Mouse (Mus musculus): Measurements from ENCODE around the gene Cluap1. TPM values are rescaled to one million over a fixed set of nuclear protein-coding genes. Genes with fewer than 3 reads are reported as not detected.
A peak's percentile ranks its signal among the peaks of the same experiment; 100 is the strongest.

The Cluap1 gene
- total RNA-seq (2015; ENCODE audit: low replicate concordance), result 4.4 and 4.8 TPM in 2 replicates
- 3.6 and 7.0 TPM in 2 replicates for total RNA-seq (2017; ENCODE audit: low replicate concordance)

DNA sequence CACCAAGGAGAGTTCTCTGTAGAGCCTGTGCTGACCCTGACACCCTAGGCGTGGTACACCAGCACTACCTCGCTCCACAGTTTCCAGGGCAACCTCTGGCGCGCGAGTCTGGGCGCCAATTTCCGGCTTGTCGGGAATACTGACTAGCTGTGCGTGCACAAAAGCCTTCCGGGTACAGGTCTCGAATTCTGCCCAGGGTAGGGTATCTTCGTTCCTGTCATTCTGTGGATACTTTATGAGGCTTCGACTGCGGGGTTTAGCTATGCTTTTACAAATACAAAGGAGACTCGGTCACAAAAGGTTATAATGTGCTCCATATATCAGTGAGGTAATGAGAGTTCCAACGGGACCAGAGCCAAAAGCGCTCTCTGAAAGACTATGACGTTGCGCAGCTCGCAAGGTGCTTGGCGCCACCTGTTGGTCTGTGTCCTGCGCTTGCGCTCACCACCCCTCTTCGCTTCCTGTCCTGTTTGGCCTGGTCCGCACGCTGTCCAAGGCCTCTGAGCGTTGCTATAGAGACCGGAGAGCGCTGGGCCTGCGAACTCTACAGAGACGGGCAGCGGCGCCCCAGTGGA is at the start of gene Cluap1, which contains the start of gene 1700037C18Rik:
Cluap1 (plus strand) TSS at position 265 of the 575 bp plus-strand sequence.
1700037C18Rik (minus strand) TSS at position 153 of the 575 bp plus-strand sequence.
- peak; percentile 96 for ATAC-seq (replicated peaks; ENCODE audit: low FRiP score, poor library complexity, severe bottlenecking)

- no peak for ATAC-seq (replicated peaks; ENCODE audit: low FRiP score, poor library complexity, severe bottlenecking)
Observed at GRCm38 (mm10) chr16:3859254-3859653, 49.3 kb upstream of the Cluap1 start.

- peak; percentile 60 for ATAC-seq (replicated peaks; ENCODE audit: low FRiP score, poor library complexity, severe bottlenecking)
Observed at GRCm38 (mm10) chr16:3871815-3872214, 36.8 kb upstream of the Cluap1 start.

- ATAC-seq (replicated peaks; ENCODE audit: low FRiP score, poor library complexity, severe bottlenecking), result peak; percentile 100
Observed at GRCm38 (mm10) chr16:3872216-3873047, 36.2 kb upstream of the Cluap1 start, which contains the start of gene Naa60. Gene Naa60 (plus strand): TSS chr16:3872375.

DNA sequence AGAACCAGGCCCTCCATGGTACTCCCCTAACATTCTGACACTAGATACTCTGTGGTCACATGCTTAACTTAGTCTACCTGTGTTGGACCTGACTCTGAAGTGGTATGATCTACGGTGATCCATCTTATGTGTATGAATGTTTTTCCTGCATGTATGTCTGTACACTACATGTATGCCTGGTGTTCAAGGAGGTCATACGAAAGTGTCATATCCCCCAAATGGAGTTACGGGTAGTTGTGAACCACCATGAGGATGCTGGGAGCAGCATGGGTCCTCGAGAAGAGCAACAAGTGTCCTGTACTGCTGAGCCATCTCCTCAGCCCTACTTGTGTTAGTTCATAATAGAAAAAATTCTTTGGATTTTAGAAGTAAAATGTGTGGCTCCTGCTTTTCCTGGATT is 32.3 kb upstream of the Cluap1 start:
- ATAC-seq (replicated peaks; ENCODE audit: low FRiP score, poor library complexity, severe bottlenecking), result no peak

DNA sequence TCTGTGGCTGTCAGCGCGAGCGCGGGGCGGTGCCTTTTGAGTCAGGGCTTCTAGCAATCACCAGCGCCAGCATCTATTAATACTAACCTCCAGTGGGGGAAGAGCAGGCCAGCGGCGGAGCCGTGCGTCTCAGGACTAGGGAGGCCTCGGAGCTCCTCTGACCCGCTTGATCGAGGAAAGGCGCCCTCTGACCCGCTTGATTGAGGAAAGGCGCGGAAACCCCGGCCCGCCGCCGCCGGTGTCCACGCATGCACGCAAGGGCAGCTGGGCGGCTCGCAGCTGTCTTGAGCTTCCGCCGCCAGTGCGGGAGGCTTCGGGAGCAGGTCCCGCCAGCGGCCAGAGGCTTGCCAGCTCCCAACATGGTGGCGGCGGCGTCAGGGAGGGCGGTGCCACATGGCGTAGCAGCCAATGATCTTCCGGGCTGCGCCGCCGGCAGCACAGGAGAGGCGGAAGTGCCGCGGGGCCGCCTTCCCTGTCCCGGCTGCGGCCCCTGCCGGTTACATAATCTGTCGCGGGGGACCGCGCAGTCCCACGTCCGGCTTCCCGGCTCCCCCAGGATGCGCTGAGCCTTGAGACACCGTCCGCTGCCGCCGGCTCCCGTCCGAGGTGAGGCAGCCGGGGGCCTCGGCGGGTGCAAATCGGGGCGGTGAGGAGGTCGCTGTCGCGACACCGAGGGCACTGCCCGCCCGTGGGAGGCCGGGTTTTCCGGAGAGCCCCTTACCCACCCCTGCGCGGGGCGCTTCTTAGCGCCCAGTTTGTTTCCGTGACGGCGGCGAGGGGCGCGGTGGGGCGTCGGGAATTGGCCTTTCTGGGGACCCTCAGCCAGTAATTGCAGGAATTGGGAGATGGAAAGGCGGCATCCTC is 24.2 kb upstream of the Cluap1 start, which contains the start of the genes Zfp597 and Gm20695:
Zfp597 (minus strand) TSS at position 361 of the 864 bp plus-strand sequence.
Gm20695 (plus strand) TSS at position 448 of the 864 bp plus-strand sequence.
- peak; percentile 100 for ATAC-seq (replicated peaks; ENCODE audit: low FRiP score, poor library complexity, severe bottlenecking)

DNA sequence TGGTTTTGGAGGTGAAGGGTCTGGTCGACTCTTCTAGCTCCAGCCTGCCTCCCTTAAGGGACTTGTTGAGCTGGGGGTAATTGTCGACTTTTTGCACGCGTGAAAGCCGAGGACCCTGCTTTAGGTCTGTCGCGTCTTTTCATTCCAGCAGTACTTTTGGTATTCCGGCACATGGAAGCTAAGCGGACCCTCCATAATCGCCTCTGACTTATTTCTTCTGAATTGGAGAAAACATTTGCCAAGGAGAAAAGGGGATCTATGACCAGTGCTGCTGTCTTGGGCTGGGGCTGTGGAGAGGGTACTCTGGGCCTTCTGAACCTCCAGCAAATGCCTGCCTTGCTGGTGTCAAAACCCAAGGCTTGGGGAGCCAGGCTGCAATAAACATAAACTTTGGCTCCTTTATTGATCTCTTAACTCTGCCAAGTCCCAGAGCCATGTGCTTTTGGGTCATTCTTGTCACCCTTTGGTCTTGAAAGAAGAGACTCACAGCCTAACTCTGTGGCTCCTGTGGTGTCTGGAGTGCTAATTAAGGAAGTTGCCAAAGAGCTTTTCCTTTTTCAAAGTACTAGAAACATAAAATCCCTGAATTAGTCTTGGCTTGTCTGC is 23.4 kb upstream of the Cluap1 start:
- no peak for ATAC-seq (replicated peaks; ENCODE audit: low FRiP score, poor library complexity, severe bottlenecking)

GRCm38 (mm10) chr16:3891621-3892295 is 16.8 kb upstream of the Cluap1 start:
- no peak for ATAC-seq (replicated peaks; ENCODE audit: low FRiP score, poor library complexity, severe bottlenecking)

DNA sequence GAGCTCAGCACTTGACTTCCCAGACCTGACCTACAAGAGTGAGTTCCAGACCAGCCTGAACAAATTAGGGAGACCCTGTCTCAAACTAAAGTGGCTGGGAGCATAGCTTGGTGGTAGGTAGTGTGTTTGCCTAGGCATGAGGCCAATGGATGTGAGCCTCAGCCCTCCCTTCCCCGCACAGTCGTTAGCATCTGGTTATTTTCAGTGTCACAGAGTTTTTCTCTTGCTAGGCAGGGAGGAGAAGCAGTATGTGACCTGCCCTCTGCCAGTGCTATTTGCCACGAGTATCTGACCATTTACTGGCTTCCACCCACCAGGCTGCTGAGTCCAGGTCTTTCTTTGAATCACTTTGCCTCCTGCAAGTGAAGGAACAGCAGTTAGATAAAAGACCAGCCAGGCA is 14.9 kb upstream of the Cluap1 start:
- ATAC-seq (replicated peaks; ENCODE audit: low FRiP score, poor library complexity, severe bottlenecking), result no peak

GRCm38 (mm10) chr16:3895173-3895792 is 13.3 kb upstream of the Cluap1 start:
- ATAC-seq (replicated peaks; ENCODE audit: low FRiP score, poor library complexity, severe bottlenecking), result no peak

GRCm38 (mm10) chr16:3896046-3896445 is 12.6 kb upstream of the Cluap1 start:
- ATAC-seq (replicated peaks; ENCODE audit: low FRiP score, poor library complexity, severe bottlenecking), result no peak

DNA sequence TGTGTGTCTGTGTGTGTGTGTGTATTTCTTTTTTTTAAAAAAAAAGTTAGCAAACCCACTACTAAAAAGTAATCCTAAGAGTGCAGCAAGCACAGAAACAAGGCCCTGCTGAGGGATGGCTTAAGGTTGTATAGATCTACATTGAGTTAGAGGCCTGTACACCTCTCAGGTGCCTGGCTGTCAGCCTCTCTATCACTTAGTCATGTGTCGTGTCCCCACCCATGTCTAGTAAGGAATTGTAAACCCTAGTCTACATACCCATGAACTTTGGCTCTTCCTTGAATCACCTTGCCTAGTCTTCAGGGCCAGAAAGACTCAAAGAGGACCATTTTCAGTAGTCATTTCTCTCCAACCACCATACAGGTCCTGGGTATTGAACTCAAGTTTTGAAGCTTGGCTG is 12.0 kb upstream of the Cluap1 start:
- ATAC-seq (replicated peaks; ENCODE audit: low FRiP score, poor library complexity, severe bottlenecking), result no peak

- no peak for ATAC-seq (replicated peaks; ENCODE audit: low FRiP score, poor library complexity, severe bottlenecking)
Observed at GRCm38 (mm10) chr16:3907471-3907870, 1.1 kb upstream of the Cluap1 start.

DNA sequence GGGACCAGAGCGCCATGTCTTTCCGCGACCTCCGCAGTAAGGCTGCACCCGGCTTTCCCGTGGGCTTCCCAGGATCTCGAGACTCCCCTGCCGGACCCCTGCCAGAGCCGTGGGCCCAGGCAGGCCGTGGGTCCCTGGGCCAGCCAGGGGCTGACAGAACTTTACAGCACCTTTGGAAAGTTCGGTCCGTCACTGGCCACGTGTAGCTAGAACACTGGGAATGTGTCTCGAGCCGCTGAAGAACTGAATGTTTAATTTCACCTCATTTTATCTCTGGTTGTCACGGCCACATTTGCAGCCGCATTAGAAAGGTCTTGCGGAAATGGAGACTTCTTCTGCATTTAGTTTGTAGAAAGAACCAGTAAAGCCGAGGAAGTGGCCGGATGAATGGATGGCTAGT is 517 bp downstream of the Cluap1 start:
- no peak for ATAC-seq (replicated peaks; ENCODE audit: low FRiP score, poor library complexity, severe bottlenecking)

GRCm38 (mm10) chr16:3920756-3921155 is 12.2 kb downstream of the Cluap1 start:
- no peak for ATAC-seq (replicated peaks; ENCODE audit: low FRiP score, poor library complexity, severe bottlenecking)

DNA sequence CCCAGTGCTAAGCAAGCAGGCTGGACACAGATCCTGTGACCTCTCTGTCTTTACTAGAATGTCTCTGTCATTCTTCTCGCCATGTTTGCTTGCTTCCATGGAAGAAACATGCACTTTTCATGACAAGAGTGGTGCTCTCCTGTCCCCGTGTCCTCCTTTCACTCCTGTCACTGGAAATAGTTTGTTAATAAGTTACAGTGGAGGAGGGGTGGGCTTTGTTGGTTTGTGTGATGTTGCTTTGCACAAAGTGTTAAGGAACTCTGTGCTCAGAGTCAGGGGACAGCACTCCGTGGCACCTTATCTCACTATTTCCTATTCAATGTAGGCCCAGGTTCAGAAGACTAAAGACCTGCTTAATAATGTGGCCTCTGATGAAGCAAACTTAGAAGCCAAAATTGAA is 14.9 kb downstream of the Cluap1 start:
- ATAC-seq (replicated peaks; ENCODE audit: low FRiP score, poor library complexity, severe bottlenecking), result no peak

GRCm38 (mm10) chr16:3923966-3924365 is 15.4 kb downstream of the Cluap1 start:
- ATAC-seq (replicated peaks; ENCODE audit: low FRiP score, poor library complexity, severe bottlenecking), result no peak

DNA sequence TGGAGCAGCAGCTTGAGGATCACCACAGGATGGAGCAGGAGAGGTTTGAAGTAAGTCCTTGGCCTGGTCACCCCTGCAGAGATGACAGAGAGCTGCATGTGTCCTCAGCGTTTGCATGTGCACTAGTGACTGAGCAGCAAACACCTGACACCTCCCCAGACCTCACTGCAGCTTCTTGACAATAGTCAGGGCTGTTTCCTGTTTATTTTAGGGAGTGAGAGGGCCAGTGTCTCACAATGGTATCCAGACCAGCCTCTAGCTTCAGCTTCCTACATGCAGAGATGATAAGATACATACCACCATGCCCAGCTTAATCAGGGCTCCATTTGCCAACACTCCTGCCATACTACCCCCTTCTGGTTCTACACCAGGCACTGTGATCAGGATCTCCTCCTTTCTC is 20.0 kb downstream of the Cluap1 start:
- ATAC-seq (replicated peaks; ENCODE audit: low FRiP score, poor library complexity, severe bottlenecking), result no peak

- no peak for ATAC-seq (replicated peaks; ENCODE audit: low FRiP score, poor library complexity, severe bottlenecking)
Observed at GRCm38 (mm10) chr16:3929151-3929550, 20.6 kb downstream of the Cluap1 start.

Measured in erythroblast, adult 5-6 weeks (primary cell).